Mouse (Mus musculus) MEL (cell line): ENCODE data around the gene 1700001O22Rik.

Experiments used
- CTCF ChIP-seq, 3 experiments: IDR thresholded peaks in 2 of 3; conservative IDR thresholded peaks in 1 of 3; 2 replicates each; pipeline ENCODE4 v1.5.1; 2011 to 2012; ENCODE audit warnings: low read length in 3 of 3, low read depth in 2 of 3, mild to moderate bottlenecking in 2 of 3, improper control_type of control experiment in 1 of 3, inconsistent platforms in 1 of 3, mixed read lengths in 1 of 3, moderate library complexity in 1 of 3; ENCODE audit not compliant: control insufficient read depth in 1 of 3, insufficient read depth in 1 of 3, poor library complexity in 1 of 3, severe bottlenecking in 1 of 3
- EP300 ChIP-seq, 2 experiments: IDR thresholded peaks; 2 replicates each; pipeline ENCODE4 v1.6.1; 2011; ENCODE audit warnings: improper control_type of control experiment in 2 of 2, low read length in 2 of 2, low read depth in 1 of 2, mild to moderate bottlenecking in 1 of 2
- MEF2A ChIP-seq: IDR thresholded peaks from 2 replicates; pipeline ENCODE4 v1.6.1; 2014; ENCODE audit warnings: low read depth, mild to moderate bottlenecking, inconsistent platforms, low read length, improper control_type of control experiment; ENCODE audit not compliant: poor library complexity, insufficient replicate concordance, severe bottlenecking; ENCODE audit errors: extremely low read depth
- TAL1 ChIP-seq: IDR thresholded peaks from 2 replicates; pipeline ENCODE4 v1.6.1; 2012; ENCODE audit warnings: mild to moderate bottlenecking, inconsistent platforms, low read length, moderate library complexity, mixed read lengths
- UBTF ChIP-seq: IDR thresholded peaks from 2 replicates; pipeline ENCODE4 v1.6.1; 2012; ENCODE audit warnings: low read depth, mild to moderate bottlenecking, inconsistent platforms, low read length, improper control_type of control experiment, moderate library complexity, borderline replicate concordance; ENCODE audit not compliant: insufficient read depth

GRCm38 (mm10) chr2:30848184-30848583 is 44.7 kb upstream of the 1700001O22Rik start:
- TF ChIP-seq CTCF (IDR thresholded peaks at IDR 0.05 in 2 of 3, conservative IDR thresholded peaks at IDR 0.05 in 1 of 3; ENCODE audit: control insufficient read depth in 1 of 3, insufficient read depth in 1 of 3, low read depth in 2 of 3, low read length in 3 of 3, poor library complexity in 1 of 3, severe bottlenecking in 1 of 3) (no peak), UBTF (no peak), TAL1 (no peak), EP300 (IDR thresholded peaks at IDR 0.05; ENCODE audit: low read depth in 1 of 2, low read length in 2 of 2) (no peak), MEF2A (no peak)
